Mouse (Mus musculus) granulocyte monocyte progenitor cell, adult 5-6 weeks (primary cell): ENCODE results near the gene Rasip1. TPM values are rescaled to one million over a fixed set of nuclear protein-coding genes. Genes with fewer than 3 reads are reported as not detected.

ENCODE experiments used
- ATAC-seq: replicated peaks from 2 replicates; pipeline ENCODE4 v1.8.0; 2016; ENCODE audit warnings: mild to moderate bottlenecking, moderate TSS enrichment, inconsistent platforms; ENCODE audit not compliant: poor library complexity, severe bottlenecking
- total RNA-seq, 2 experiments: library from RNA; stranded (forward) in 1 of 2; stranded (reverse) in 1 of 2; fragments of 200-712, 200-1000 nt in 1 of 2; fragments of >200 nt in 1 of 2; fragmentation: Nextera tagmentation in 1 of 2; gene quantifications; 2 replicates each; pipeline ENCODE4 v1.2.3; 2014 to 2017

Gene Rasip1
- total RNA-seq, 2 experiments from 2014 or later = 0.93 TPM; not detected in 1

DNA sequence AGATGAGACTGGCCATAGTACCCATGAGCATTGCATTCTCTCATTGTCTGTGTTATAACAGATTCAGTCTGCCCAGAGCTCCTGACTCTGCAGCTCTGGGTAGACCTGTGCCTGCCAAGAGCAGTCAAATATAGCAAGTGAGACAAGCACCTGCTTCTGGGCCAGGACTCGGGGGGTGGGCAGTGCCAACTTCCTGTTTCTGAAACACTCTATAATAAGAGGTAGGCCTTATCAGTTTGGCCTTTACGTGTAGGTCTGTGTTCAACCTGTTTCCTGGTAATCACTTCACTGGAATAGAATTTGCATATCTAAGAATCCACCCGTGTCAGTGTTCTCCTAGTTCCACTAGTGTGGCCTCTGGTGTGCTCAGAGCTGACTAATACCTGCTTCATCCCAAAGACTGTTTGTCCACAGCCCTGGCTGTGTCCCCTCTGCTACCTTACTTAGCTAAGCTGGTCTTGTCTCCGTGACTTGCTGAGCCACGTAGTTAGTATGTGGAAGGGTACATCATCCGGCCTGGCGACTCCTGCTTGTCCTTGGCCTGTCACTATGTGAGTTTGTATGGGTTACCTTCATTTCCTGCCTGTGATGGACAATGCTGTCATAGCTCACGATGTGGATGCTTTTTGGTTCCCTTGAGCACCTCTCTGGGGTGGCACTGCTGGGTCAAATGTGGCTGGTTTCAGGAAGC lies 53.9 kb downstream of the Rasip1 start:
- 0 out of 2 replicates have a peak, but pooled peaks have one; percentile 18 for ATAC-seq

DNA sequence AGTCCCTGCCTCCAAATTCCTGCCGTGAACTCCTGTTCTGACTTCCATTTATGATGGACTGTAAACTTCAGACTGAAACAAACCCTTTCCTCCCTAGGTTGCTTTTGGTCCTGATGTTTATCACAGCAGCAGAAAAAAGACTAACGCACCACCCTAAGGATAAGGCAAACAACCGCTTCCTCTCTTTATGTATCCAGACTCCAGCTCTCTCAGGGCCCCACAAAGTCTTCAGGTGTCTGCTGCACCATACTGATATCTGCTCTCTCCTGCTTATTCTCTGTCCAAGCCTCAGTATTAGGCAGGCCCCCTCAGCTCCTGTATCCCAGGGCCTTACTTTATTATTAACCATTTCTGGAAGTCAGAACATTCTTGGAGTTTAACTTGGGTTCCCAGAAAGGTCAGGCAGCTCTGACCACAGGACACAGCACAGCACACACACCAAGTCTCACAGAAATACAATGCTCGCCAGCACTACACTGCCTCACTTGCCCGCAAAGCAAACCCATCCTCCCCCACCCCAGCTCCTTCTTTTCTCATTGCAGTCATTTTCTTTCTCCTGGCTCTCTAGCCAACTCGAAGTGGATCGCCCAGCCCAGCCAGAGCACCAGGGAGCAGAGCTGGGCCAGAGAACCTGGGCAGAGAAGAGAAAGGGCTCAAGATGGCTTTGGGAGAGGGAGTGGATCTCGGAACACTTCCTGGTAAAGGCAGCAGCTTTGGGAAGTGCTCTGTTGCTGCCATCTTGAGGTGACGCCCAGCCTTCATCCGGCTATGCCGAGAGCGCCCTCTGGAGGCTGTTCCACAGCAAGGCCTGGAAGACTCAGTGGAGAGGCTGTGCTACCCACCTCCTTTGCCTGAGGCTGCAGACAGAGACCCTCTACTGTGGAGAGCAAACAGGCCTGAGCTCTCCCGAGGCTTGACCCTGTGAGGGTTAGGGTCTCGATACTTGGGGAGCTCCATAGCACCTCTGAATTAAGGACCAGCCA lies 55.1 kb downstream of the Rasip1 start:
- peak; percentile 84 for ATAC-seq

DNA sequence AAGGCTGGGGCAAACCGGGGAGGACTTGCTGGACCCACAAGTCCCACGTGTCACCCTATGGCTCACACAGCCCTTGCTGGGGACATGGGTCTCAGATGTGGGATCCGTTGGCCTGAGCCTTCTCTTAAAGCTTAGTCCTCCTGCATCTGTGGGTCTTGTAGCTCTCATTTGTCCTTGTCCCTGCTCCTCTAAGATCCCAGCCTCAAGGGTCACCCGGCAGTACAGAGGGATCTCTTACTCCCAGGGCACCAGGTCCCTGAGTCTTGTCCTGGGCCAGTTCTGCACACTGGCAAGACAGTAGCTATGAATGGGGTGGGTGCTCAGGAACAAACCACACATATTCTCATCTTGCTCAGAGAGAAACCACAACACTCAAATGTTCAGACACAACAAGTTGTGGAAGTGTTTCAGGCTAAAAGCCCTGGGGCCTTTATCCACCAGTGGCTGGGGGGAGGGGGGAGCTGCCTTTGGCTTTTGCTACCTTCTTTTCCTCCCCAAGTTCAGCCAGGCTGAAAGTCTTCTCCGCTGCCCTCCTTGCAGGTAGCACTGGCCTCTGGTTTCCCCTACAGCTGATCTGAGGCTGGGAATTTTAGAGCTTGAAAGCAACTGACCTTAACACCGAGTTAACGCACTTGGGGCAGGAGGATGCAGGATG lies 56.2 kb downstream of the Rasip1 start, which contains the start of gene Ntn5:
TSS of gene Ntn5 (plus strand) at position 627 of the 655 bp plus-strand sequence.
- no peak for ATAC-seq

- no peak for ATAC-seq
Observed at GRCm38 (mm10) chr7:45685811-45686210, 58.5 kb downstream of the Rasip1 start.

DNA sequence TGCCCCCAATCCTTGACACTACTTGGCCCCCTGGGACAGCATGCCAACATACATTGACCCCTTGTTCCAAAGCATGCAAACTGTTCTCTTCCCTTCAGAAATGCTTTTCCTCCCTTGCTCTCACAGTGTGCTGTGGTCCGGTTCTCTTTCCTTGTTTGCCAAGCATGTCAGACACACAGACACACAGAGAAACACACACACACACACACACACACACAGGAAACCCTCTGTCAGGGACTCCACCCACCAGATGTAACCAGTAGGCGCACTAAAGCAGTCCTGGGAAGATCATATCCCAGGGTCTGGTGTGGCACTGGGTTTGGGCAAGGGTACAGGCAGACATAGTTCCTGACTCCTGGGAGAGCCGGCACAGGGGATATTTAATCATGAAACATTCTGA lies 59.6 kb downstream of the Rasip1 start:
- no peak for ATAC-seq

Other genes starting within 250 kb of the Rasip1 start
Only the 30 nearest of the 35 such genes appear.
- 27.1 and 32.4 TPM in 2 replicates for gene Gys1, start 192.6 kb upstream of the Rasip1 start, total RNA-seq (2014; fragmentation: Nextera tagmentation)
- 20.3 and 21.3 TPM in 2 replicates for gene Gys1, start 192.6 kb upstream of the Rasip1 start, total RNA-seq (2017)
- 90.0 and 147 TPM in 2 replicates for gene Ruvbl2, start 189.4 kb upstream of the Rasip1 start, total RNA-seq (2014; fragmentation: Nextera tagmentation)
- gene Ruvbl2, start 189.4 kb upstream of the Rasip1 start, total RNA-seq (2017) = 191 and 250 TPM in 2 replicates
- gene Ftl1, start 167.6 kb upstream of the Rasip1 start, total RNA-seq (2014; fragmentation: Nextera tagmentation) = 1,113 and 1,886 TPM in 2 replicates
- gene Ftl1, start 167.6 kb upstream of the Rasip1 start, total RNA-seq (2017) = 1,040 and 1,064 TPM in 2 replicates
- 39.3 and 51.9 TPM in 2 replicates for gene Bax, start 160.6 kb upstream of the Rasip1 start, total RNA-seq (2014; fragmentation: Nextera tagmentation)
- 28.7 and 34.2 TPM in 2 replicates for gene Bax, start 160.6 kb upstream of the Rasip1 start, total RNA-seq (2017)
- gene Tulp2, start 145.6 kb upstream of the Rasip1 start, total RNA-seq (2014; fragmentation: Nextera tagmentation) = not detected in 2 replicates
- gene Tulp2, start 145.6 kb upstream of the Rasip1 start, total RNA-seq (2017) = not detected in 2 replicates
- gene Gm45808, start 140.7 kb upstream of the Rasip1 start, total RNA-seq (2014; fragmentation: Nextera tagmentation) = not detected in 2 replicates
- not detected in 2 replicates for gene Gm45808, start 140.7 kb upstream of the Rasip1 start, total RNA-seq (2017)
- 29.3 and 31.1 TPM in 2 replicates for gene Dhdh, start 138.7 kb upstream of the Rasip1 start, total RNA-seq (2014; fragmentation: Nextera tagmentation)
- 18.4 and 20.2 TPM in 2 replicates for gene Dhdh, start 138.7 kb upstream of the Rasip1 start, total RNA-seq (2017)
- gene Nucb1, start 117.1 kb upstream of the Rasip1 start, total RNA-seq (2014; fragmentation: Nextera tagmentation) = 184 and 207 TPM in 2 replicates
- gene Nucb1, start 117.1 kb upstream of the Rasip1 start, total RNA-seq (2017) = 316 and 398 TPM in 2 replicates
- gene Ppp1r15a, start 101.2 kb upstream of the Rasip1 start, total RNA-seq (2014; fragmentation: Nextera tagmentation) = 8.3 and 22.1 TPM in 2 replicates
- gene Ppp1r15a, start 101.2 kb upstream of the Rasip1 start, total RNA-seq (2017) = 51.1 and 54.9 TPM in 2 replicates
- not detected in 2 replicates for gene Plekha4, start 101.2 kb upstream of the Rasip1 start, total RNA-seq (2014; fragmentation: Nextera tagmentation)
- 0.26 TPM in 1 of 2 replicates, not detected in the other for gene Plekha4, start 101.2 kb upstream of the Rasip1 start, total RNA-seq (2017)
- 4.4 TPM in 1 of 2 replicates, not detected in the other for gene Hsd17b14, start 72.6 kb upstream of the Rasip1 start, total RNA-seq (2014; fragmentation: Nextera tagmentation)
- gene Hsd17b14, start 72.6 kb upstream of the Rasip1 start, total RNA-seq (2017) = 0.26 and 0.41 TPM in 2 replicates
- 69.1 and 81.6 TPM in 2 replicates for gene Bcat2, start 57.3 kb upstream of the Rasip1 start, total RNA-seq (2014; fragmentation: Nextera tagmentation)
- 38.9 and 42.7 TPM in 2 replicates for gene Bcat2, start 57.3 kb upstream of the Rasip1 start, total RNA-seq (2017)
- not detected in 2 replicates for gene Fgf21, start 12.0 kb upstream of the Rasip1 start, total RNA-seq (2014; fragmentation: Nextera tagmentation)
- gene Fgf21, start 12.0 kb upstream of the Rasip1 start, total RNA-seq (2017) = not detected in 2 replicates
- gene Fut1, start 10.2 kb upstream of the Rasip1 start, total RNA-seq (2014; fragmentation: Nextera tagmentation) = not detected in 2 replicates
- not detected in 2 replicates for gene Fut1, start 10.2 kb upstream of the Rasip1 start, total RNA-seq (2017)
- gene Izumo1, start 5.7 kb upstream of the Rasip1 start, total RNA-seq (2014; fragmentation: Nextera tagmentation) = not detected in 2 replicates
- 0.34 TPM in 1 of 2 replicates, not detected in the other for gene Izumo1, start 5.7 kb upstream of the Rasip1 start, total RNA-seq (2017)
- not detected in 2 replicates for gene Mamstr, start 12.5 kb downstream of the Rasip1 start, total RNA-seq (2014; fragmentation: Nextera tagmentation)
- gene Mamstr, start 12.5 kb downstream of the Rasip1 start, total RNA-seq (2017) = 0.36 TPM in 1 of 2 replicates, not detected in the other
- 0.24 TPM in 1 of 2 replicates, not detected in the other for gene Fut2, start 38.9 kb downstream of the Rasip1 start, total RNA-seq (2014; fragmentation: Nextera tagmentation)
- not detected in 2 replicates for gene Fut2, start 38.9 kb downstream of the Rasip1 start, total RNA-seq (2017)
- gene Ntn5, start 56.5 kb downstream of the Rasip1 start, total RNA-seq (2014; fragmentation: Nextera tagmentation) = not detected in 2 replicates
- gene Ntn5, start 56.5 kb downstream of the Rasip1 start, total RNA-seq (2017) = not detected in 2 replicates
- gene Sec1, start 66.9 kb downstream of the Rasip1 start, total RNA-seq (2014; fragmentation: Nextera tagmentation) = not detected in 2 replicates
- not detected in 2 replicates for gene Sec1, start 66.9 kb downstream of the Rasip1 start, total RNA-seq (2017)
- gene Car11, start 72.4 kb downstream of the Rasip1 start, total RNA-seq (2014; fragmentation: Nextera tagmentation) = not detected in 2 replicates
- 0.09 TPM in 1 of 2 replicates, not detected in the other for gene Car11, start 72.4 kb downstream of the Rasip1 start, total RNA-seq (2017)
- gene Dbp, start 77.6 kb downstream of the Rasip1 start, total RNA-seq (2014; fragmentation: Nextera tagmentation) = 1.7 and 3.1 TPM in 2 replicates
- gene Dbp, start 77.6 kb downstream of the Rasip1 start, total RNA-seq (2017) = 4.0 and 6.3 TPM in 2 replicates
- 2,165 and 2,847 TPM in 2 replicates for gene Rpl18, start 88.0 kb downstream of the Rasip1 start, total RNA-seq (2014; fragmentation: Nextera tagmentation)
- gene Rpl18, start 88.0 kb downstream of the Rasip1 start, total RNA-seq (2017) = 1,831 and 2,021 TPM in 2 replicates
- gene Sphk2, start 90.5 kb downstream of the Rasip1 start, total RNA-seq (2014; fragmentation: Nextera tagmentation) = 14.9 and 26.4 TPM in 2 replicates
- gene Sphk2, start 90.5 kb downstream of the Rasip1 start, total RNA-seq (2017) = 10.0 and 10.6 TPM in 2 replicates
- 0.34 and 0.90 TPM in 2 replicates for gene Fam83e, start 93.7 kb downstream of the Rasip1 start, total RNA-seq (2014; fragmentation: Nextera tagmentation)
- gene Fam83e, start 93.7 kb downstream of the Rasip1 start, total RNA-seq (2017) = 0.39 and 0.77 TPM in 2 replicates
- gene Spaca4, start 98.3 kb downstream of the Rasip1 start, total RNA-seq (2014; fragmentation: Nextera tagmentation) = not detected in 2 replicates
- gene Spaca4, start 98.3 kb downstream of the Rasip1 start, total RNA-seq (2017) = not detected in 2 replicates
- not detected in 2 replicates for gene Lmtk3, start 156.2 kb downstream of the Rasip1 start, total RNA-seq (2014; fragmentation: Nextera tagmentation)
- gene Lmtk3, start 156.2 kb downstream of the Rasip1 start, total RNA-seq (2017) = not detected in 2 replicates
- gene Sult2b1, start 157.2 kb downstream of the Rasip1 start, total RNA-seq (2014; fragmentation: Nextera tagmentation) = 1.3 and 3.3 TPM in 2 replicates
- 0.39 TPM in 1 of 2 replicates, not detected in the other for gene Sult2b1, start 157.2 kb downstream of the Rasip1 start, total RNA-seq (2017)
- gene Cyth2, start 187.1 kb downstream of the Rasip1 start, total RNA-seq (2014; fragmentation: Nextera tagmentation) = 32.7 and 36.3 TPM in 2 replicates
- 33.1 and 35.3 TPM in 2 replicates for gene Cyth2, start 187.1 kb downstream of the Rasip1 start, total RNA-seq (2017)
- 0.47 and 0.71 TPM in 2 replicates for gene Kcnj14, start 197.3 kb downstream of the Rasip1 start, total RNA-seq (2014; fragmentation: Nextera tagmentation)
- gene Kcnj14, start 197.3 kb downstream of the Rasip1 start, total RNA-seq (2017) = not detected in 2 replicates
- 30.9 and 33.6 TPM in 2 replicates for gene Grwd1, start 203.5 kb downstream of the Rasip1 start, total RNA-seq (2014; fragmentation: Nextera tagmentation)
- 21.9 and 27.3 TPM in 2 replicates for gene Grwd1, start 203.5 kb downstream of the Rasip1 start, total RNA-seq (2017)